Mouse (Mus musculus) stomach, embryonic 14.5 days (tissue): ENCODE measurements around the gene Fhad1. TPM values are rescaled to one million over a fixed set of nuclear protein-coding genes. Genes with fewer than 3 reads are reported as not detected.

Source experiments
- ATAC-seq: fragments of 200-750 bp; cut with Nextera tagmentation; 2 replicates; pipeline ENCODE4 v1.8.0; 2017; ENCODE audit warnings: low read depth, moderate TSS enrichment; ENCODE audit not compliant: insufficient number of reproducible peaks, insufficient read depth, low FRiP score
- H3K27ac ChIP-seq: fragments of 300-500 bp; sonication (generic); 2 replicates; pipeline ENCODE4 v1.5.1; 2014; ENCODE audit warnings: mild to moderate bottlenecking, low read length, moderate library complexity, mixed read lengths
- H3K27me3 ChIP-seq: fragments of 300-500 bp; sonication (generic); 2 replicates; pipeline ENCODE4 v1.6.1; 2014; ENCODE audit warnings: low read length, control low read depth, mixed read lengths; ENCODE audit not compliant: control insufficient read depth, insufficient read depth
- H3K36me3 ChIP-seq: fragments of 300-500 bp; sonication (generic); 2 replicates; pipeline ENCODE4 v1.6.1; 2014; ENCODE audit warnings: mild to moderate bottlenecking, control low read depth, low read length, moderate library complexity, mixed read lengths; ENCODE audit not compliant: control insufficient read depth, insufficient read depth
- H3K4me1 ChIP-seq: fragments of 300-500 bp; sonication (generic); 2 replicates; pipeline ENCODE4 v1.6.1; 2014; ENCODE audit warnings: low read length, control low read depth, mixed read lengths; ENCODE audit not compliant: control insufficient read depth, insufficient read depth
- H3K4me2 ChIP-seq: fragments of 300-500 bp; sonication (generic); replicated peaks from 2 replicates; pipeline ENCODE4 v1.6.1; 2014; ENCODE audit warnings: low read depth, low read length, control low read depth
- H3K4me3 ChIP-seq: fragments of 300-500 bp; sonication (generic); 2 replicates; pipeline ENCODE4 v1.5.1; 2014; ENCODE audit warnings: low read depth, low read length, control low read depth
- H3K9ac ChIP-seq: fragments of 300-500 bp; sonication (generic); replicated peaks from 2 replicates; pipeline ENCODE4 v1.6.1; 2014; ENCODE audit warnings: low read depth, mild to moderate bottlenecking, control low read depth, low read length, moderate library complexity, mixed read lengths
- H3K9me3 ChIP-seq: fragments of 300-500 bp; sonication (generic); 2 replicates; pipeline ENCODE4 v1.6.1; 2016; ENCODE audit warnings: low read depth, low read length, control low read depth; ENCODE audit not compliant: control insufficient read depth
- WGBS: fragments of 180-500 bp; shearing (Covaris S2); extraction: QIAGEN DNeasy Blood & Tissue Kit; methylation state at CpG from one replicate; pipeline ENCODE4 v1.1.7; 2014; 5-methylcytosine and 5-hydroxymethylcytosine counted together
- polyA plus RNA-seq: library from polyadenylated mRNA; unstranded; fragments of >200 nt; fragmentation: Nextera tagmentation; extraction: Ambion mirVana; gene quantifications from 2 replicates; pipeline ENCODE4 v1.2.1, GENCODE M21; 2014

The Fhad1 gene
- polyA plus RNA-seq, 1 experiment from 2014 or later = 0.78 TPM

DNA sequence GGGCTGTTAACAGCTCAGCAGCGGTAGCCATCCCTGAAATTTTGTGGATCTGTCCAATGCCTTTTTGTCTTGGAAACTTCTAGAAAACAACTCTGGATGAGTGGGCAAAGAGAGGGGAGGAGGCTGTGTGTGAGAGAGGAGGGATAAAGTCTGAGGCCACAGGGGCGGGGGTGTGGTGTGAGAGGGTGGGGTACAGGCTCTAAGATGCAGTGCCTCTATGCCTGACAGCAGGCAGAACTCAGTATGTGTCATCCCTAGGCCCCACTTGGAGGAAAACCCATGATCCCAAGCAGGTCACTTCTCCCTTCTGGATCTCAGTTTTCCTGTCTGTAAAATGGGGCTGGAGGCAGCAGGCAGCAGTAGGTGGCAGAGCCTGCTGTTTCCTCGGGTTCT, 143.6 kb downstream of the Fhad1 start:
- ATAC-seq = no peak
- no peak overlapping the region for H3K9ac ChIP-seq
- peaks cover 9% of the 10 kb centered on the region; the same call in 1 of the 2 replicates for H3K36me3 ChIP-seq
- H3K27me3 ChIP-seq = no peaks in the 10 kb centered on the region
- peak overlapping the region; percentile 59; the same call in 1 of the 2 replicates for H3K27ac ChIP-seq
- H3K4me3 ChIP-seq = 0 out of 2 replicates have a peak overlapping the region, but pooled peaks have one; percentile 1
- no peaks in the 10 kb centered on the region for H3K9me3 ChIP-seq
- WGBS = 91% methylated on average over 3 of the region's 3 CpGs
- peak overlapping the region; percentile 68; the same call in 1 of the 2 replicates for H3K4me2 ChIP-seq
- H3K4me1 ChIP-seq = peaks cover 62% of the 10 kb centered on the region

DNA sequence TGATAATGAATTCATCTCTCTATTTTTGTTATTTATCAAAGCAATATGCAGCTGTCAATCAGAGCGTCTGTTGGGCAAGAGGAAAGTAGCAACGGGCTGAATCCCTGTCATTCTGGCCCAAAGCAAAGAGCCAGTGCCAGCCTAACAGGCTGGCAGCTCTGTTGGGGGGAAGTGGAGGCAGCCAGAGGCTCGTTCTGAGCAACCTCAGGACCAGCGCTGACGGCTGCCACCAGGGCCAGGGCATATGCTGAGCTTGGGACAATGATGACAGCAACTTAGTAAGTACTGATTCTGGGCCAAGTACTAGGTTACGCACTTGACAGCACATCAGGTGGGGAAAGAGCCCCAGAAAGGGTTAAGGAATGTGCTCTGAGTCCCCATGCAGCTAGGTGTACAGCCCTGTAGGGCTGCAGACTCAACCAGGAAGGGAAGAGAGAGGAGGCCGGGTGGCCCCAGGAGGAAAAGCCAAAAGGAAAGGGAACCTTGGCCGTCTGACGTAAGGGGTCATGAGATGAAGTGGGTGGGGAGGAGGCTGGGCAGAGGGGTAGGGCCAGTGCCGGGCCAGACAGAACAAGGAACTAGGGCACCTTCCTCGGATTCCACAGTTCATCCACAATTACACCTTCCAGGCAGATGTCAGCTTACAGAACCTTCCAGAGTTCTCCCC, 144.1 kb downstream of the Fhad1 start:
- Histone ChIP-seq H3K36me3 (peaks cover 9% of the 10 kb centered on the region; the same call in 1 of the 2 replicates), H3K4me3 (no peak overlapping the region), H3K27ac (no peak overlapping the region), H3K27me3 (no peaks in the 10 kb centered on the region), H3K9me3 (no peaks in the 10 kb centered on the region), H3K4me2 (no peak overlapping the region), H3K4me1 (peaks cover 64% of the 10 kb centered on the region), H3K9ac (no peak overlapping the region)
- ATAC-seq = no peak
- WGBS = 73% methylated on average over 11 of the region's 11 CpGs

DNA sequence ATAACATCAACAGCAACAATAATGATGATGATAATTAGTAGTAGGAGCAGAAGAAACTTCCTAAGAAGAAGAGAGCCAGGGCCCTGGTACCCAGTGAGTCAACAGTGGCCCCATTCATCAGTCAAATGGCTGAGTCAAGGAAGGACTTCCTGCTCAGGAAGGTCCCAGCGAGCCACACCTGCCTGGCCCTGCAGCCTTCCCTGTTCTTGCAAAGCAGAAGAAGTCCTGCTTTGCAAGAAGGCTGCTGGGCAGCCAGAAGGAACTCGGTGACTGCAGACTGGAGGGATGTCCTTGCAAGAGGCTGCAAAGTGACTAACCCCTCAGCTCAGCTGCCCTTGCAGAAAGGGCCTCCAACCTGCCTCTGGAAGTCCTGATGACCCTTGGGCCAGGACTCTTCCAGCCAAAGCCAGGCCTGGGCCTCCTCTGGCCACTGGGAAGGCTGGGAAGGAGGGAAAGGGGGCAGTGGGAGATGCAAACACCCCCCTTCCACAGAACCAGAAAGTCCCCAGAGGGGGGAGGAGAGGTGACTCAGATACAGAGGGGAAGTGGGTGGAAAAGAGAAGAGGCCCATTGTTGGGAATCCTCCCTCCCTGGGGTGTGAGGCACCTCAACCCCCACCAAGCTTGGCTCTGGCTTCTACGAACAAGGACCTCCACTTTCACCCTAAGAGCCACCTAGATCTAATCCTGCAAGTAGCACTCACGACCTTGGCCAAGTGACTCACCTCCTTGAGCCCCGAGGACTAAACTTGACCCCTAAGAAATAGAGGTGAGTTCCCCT, 145.3 kb downstream of the Fhad1 start:
- peaks cover 57% of the 10 kb centered on the region for H3K4me1 ChIP-seq
- H3K9ac ChIP-seq = no peak overlapping the region
- no peaks in the 10 kb centered on the region for H3K27me3 ChIP-seq
- no peak overlapping the region for H3K4me2 ChIP-seq
- peaks cover 9% of the 10 kb centered on the region; the same call in 1 of the 2 replicates for H3K36me3 ChIP-seq
- peak overlapping the region; percentile 39; the same call in 1 of the 2 replicates for H3K27ac ChIP-seq
- no peaks in the 10 kb centered on the region for H3K9me3 ChIP-seq
- 70% methylated on average over 5 of the region's 5 CpGs for WGBS
- ATAC-seq = no peak
- no peak overlapping the region for H3K4me3 ChIP-seq

DNA sequence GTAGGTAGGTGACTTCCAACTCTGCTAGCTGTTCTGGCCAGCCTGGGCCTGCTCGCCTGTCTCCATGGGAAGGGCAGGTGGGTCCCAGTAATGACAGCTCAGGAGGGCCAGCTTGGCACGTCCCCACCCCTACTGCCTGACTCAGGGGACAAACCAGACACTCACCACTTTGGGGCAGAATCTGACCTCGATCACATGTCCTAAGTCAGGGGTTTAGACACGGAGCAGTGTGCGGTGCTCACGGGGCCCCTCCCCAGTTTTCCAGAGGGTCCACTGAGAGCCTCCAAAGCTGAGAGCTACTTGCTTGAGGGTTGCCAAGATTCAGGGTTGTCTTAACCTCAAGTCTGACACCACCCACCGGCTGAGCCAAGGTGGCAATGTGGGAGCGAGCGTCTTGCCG, 146.8 kb downstream of the Fhad1 start:
- WGBS = 84% methylated on average over 10 of the region's 10 CpGs
- no peak overlapping the region for H3K9ac ChIP-seq
- no peak for ATAC-seq
- no peak overlapping the region for H3K4me2 ChIP-seq
- peaks cover 49% of the 10 kb centered on the region for H3K4me1 ChIP-seq
- peak overlapping the region; percentile 44; the same call in 1 of the 2 replicates for H3K27ac ChIP-seq
- no peaks in the 10 kb centered on the region for H3K9me3 ChIP-seq
- H3K27me3 ChIP-seq = no peaks in the 10 kb centered on the region
- no peak overlapping the region for H3K4me3 ChIP-seq
- H3K36me3 ChIP-seq = peaks cover 11% of the 10 kb centered on the region; the same call in 1 of the 2 replicates

DNA sequence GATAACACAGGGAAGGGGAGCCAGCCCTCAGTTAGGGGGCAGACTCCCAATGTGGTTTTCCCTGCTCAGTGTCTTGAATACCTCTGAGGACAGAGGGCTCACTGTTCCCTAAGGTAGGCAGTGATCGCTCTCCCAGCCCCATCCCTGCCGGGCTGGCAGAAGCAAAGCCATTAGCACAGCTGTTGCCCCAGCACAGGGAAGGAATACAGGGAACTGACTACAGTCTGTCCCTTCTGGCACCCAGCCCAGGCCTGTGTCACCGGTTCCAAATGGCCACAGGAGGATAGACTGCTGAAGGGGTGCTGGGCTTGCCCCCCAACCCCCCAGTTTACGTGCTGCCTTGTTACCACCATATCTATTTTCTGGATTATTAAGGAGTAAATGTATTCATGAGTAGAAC, 147.4 kb downstream of the Fhad1 start:
- 23% methylated on average over 4 of the region's 4 CpGs for WGBS
- Histone ChIP-seq H3K9ac (no peak overlapping the region), H3K9me3 (no peaks in the 10 kb centered on the region), H3K27me3 (no peaks in the 10 kb centered on the region), H3K4me1 (peaks cover 45% of the 10 kb centered on the region), H3K4me2 (0 out of 2 replicates have a peak overlapping the region, but pooled peaks have one; percentile 18), H3K27ac (peak overlapping the region; percentile 44; the same call in 1 of the 2 replicates), H3K4me3 (no peak overlapping the region), H3K36me3 (peaks cover 11% of the 10 kb centered on the region; the same call in 1 of the 2 replicates)
- ATAC-seq = no peak; the same call in 1 of the 2 replicates

DNA sequence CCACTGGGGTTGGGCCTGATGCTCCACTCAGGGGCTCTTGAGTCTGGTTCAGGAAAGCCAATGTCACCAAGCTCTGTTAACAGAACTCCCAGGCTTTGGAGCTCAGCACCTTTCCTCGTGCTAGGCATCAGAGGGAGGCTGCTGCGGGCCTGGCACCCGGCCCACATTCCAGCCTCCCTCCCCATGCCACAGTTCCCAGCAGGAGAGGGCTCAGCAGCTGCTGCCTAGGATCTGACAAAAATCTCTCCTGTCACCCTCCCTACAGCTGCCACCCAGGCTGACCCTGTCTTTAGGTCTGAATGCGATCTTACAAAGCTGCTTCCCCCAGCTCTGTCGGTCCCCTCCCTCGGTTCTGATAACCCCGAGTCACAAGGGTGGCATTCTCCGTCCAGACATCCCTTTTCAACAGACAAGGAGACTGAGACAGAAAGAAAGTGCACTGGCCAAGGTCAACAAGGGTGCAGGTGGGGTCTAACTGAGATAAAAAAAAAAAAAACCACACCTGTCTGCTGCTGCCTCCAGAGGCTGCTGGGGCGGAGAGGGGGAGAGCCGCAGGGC, 147.9 kb downstream of the Fhad1 start:
- Histone ChIP-seq H3K4me2 (0 out of 2 replicates have a peak overlapping the region, but pooled peaks have one; percentile 18), H3K27me3 (no peaks in the 10 kb centered on the region)

DNA sequence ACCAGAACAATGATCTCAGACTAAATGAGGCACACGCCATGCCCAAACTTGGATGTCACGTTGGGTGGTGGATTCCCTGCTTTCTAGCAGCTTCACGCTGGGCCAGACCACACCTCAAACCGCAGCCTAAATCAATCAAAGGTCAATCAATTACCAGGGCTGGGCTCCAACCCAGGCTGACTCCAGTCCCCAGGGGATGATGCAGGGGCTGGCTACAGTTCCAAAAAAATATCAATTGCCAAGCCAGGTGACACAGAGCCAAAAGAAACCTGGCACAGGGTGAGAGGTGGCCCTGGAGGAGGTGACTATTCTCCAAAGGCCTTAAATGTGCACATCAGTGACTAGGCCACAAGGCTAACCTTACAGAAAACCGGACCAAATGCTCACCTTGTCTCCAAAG, 149.3 kb downstream of the Fhad1 start:
- Histone ChIP-seq H3K4me3 (no peak overlapping the region), H3K4me2 (no peak overlapping the region), H3K4me1 (peaks cover 30% of the 10 kb centered on the region), H3K27ac (no peak overlapping the region), H3K9ac (no peak overlapping the region), H3K9me3 (no peaks in the 10 kb centered on the region), H3K27me3 (no peaks in the 10 kb centered on the region), H3K36me3 (peaks cover 16% of the 10 kb centered on the region)
- no peak for ATAC-seq
- 79% methylated on average over 5 of the region's 5 CpGs for WGBS

More for the DNA sequence above, 147.9 kb downstream of the Fhad1 start:
- H3K4me3 ChIP-seq = no peak overlapping the region
- H3K27ac ChIP-seq = peak overlapping the region; percentile 44; the same call in 1 of the 2 replicates
- peaks cover 11% of the 10 kb centered on the region; the same call in 1 of the 2 replicates for H3K36me3 ChIP-seq
- WGBS = 28% methylated on average over 10 of the region's 10 CpGs
- ATAC-seq = peak; percentile 35; the same call in 1 of the 2 replicates
- no peaks in the 10 kb centered on the region for H3K9me3 ChIP-seq
- no peak overlapping the region for H3K9ac ChIP-seq
- peaks cover 41% of the 10 kb centered on the region for H3K4me1 ChIP-seq

DNA sequence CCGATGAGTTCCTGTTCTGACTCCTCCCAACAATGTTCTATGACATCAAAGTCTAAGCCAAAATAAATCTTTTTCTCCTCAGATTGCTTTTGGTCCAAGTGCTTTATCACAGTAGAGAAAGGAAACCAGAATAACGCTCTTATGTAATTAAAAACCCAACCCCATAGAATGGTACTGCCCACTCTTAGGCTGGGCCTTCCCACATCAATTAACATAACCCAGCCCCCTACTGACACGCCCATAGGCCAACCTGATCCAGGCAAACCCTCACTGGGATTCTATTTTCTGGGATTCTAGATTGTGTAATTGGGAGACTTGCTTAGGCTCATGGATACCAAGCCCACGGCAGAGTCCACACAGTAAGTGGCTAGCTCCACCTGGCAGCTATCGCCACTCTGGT, 149.9 kb downstream of the Fhad1 start:
- 93% methylated on average over 5 of the region's 5 CpGs for WGBS
- no peak overlapping the region for H3K4me2 ChIP-seq
- H3K9me3 ChIP-seq = no peaks in the 10 kb centered on the region
- peaks cover 16% of the 10 kb centered on the region for H3K36me3 ChIP-seq
- H3K4me1 ChIP-seq = peaks cover 29% of the 10 kb centered on the region
- H3K9ac ChIP-seq = no peak overlapping the region
- no peak for ATAC-seq
- no peak overlapping the region for H3K4me3 ChIP-seq
- H3K27me3 ChIP-seq = no peaks in the 10 kb centered on the region
- no peak overlapping the region for H3K27ac ChIP-seq
